Comparison of ENCODE assay signal across 13 mouse cellular contexts in the genomic region with DNA sequence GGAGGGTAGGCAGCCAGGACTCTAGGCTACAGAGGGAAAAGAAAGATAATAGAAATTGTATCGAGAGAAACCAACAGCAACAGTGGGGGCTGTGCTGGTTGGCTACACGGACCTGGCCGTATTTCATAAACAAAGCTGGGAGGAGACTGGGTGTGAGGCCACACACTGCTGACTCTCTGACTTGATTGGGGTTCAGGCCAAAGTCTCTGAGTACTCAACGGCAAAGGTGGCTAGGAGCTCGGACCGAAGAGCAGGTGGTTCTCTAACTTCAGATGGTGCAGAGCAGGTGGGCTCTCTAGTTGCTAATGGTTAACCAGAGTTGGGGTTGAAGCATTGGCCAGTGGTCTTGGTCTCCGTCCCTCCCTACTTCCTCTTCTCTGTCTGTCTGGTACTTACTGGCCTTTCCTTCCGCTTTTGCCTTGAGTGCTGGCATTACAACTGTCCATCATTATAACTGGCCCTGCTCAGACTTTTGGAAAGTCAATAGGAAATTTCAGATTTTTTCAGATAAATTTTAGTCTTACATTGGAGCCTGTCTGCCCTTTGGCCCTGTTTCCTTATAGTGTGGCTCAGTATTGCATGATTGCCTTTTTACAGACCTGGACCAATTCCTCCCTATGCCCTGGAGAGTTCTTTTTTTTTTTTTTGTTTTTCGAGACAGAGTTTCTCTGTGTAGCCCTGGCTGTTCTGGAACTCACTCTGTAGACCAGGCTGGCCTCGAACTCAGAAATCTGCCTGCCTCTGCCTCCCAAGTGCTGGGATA. TPM values are rescaled to one million over a fixed set of nuclear protein-coding genes. Genes with fewer than 3 reads are reported as not detected.
A peak's percentile ranks its signal among the peaks of the same experiment; 100 is the strongest.
DNase-seq lines count a peak whose midpoint lies in the region; ATAC-seq and TF ChIP-seq lines count a peak whose summit lies in the region.
"Had no signal": no experiment of that assay in that cellular context is flagged by ENCODE, and none has a peak within 500 bp of the region (broad histone marks: within the 10 kb centered on the region; RNA-seq: fewer than 3 reads in every experiment).

No protein-coding gene starts in this region.

- TF ChIP-seq POLR2A in kidney, adult 2 months (IDR thresholded peaks at IDR 0.05; ENCODE audit: low read depth, low read length) = no peak
- TF ChIP-seq POLR2A in bone marrow, adult 2 months (IDR thresholded peaks at IDR 0.05; ENCODE audit: borderline replicate concordance, control insufficient read depth, low read depth, low read length) = no peak

- H3K4me2 ChIP-seq in kidney, embryonic 15.5 days = no peak overlapping the region

- H3K9ac ChIP-seq in kidney, embryonic 15.5 days = no peak overlapping the region

- H3K9me3 ChIP-seq in kidney, embryonic 15.5 days (replicated peaks) = no peaks in the 10 kb centered on the region
- H3K9me3 ChIP-seq: embryonic facial prominence, embryonic 10.5 days had no signal

- no peaks in the 10 kb centered on the region for H3K27me3 ChIP-seq in kidney, adult 2 months (replicated peaks; ENCODE audit: control insufficient read depth, insufficient read depth, low read length)
- H3K27me3 ChIP-seq in kidney, embryonic 15.5 days = no peaks in the 10 kb centered on the region

- H3K36me3 ChIP-seq in kidney, adult 2 months (ENCODE audit: control insufficient read depth, insufficient read depth, low read length) = no peaks in the 10 kb centered on the region
- 0 out of 2 replicates have a peak, but pooled peaks cover 9% of the 10 kb centered on the region for H3K36me3 ChIP-seq in kidney, embryonic 15.5 days

- no peak for TF ChIP-seq CTCF in kidney, adult 2 months (conservative IDR thresholded peaks at IDR 0.05; ENCODE audit: insufficient read depth, insufficient read length, low read depth, low read length)
- TF ChIP-seq CTCF in bone marrow, adult 2 months (IDR thresholded peaks at IDR 0.05; ENCODE audit: control insufficient read depth, insufficient read depth, low read length) = no peak

- 0 out of 2 replicates have a peak, but pooled peaks cover 7% of the 10 kb centered on the region for H3K4me1 ChIP-seq in kidney, adult 2 months (ENCODE audit: control insufficient read depth, insufficient read depth, low read length)
- H3K4me1 ChIP-seq in kidney, embryonic 15.5 days = 0 out of 2 replicates have a peak, but pooled peaks cover 2% of the 10 kb centered on the region
- peaks cover 3% of the 10 kb centered on the region; the same call in 1 of the 2 replicates for H3K4me1 ChIP-seq in bone marrow, adult 2 months (ENCODE audit: control insufficient read depth, insufficient read depth, low read length)
- H3K4me1 ChIP-seq: embryonic facial prominence, embryonic 10.5 days had no signal

- DNase-seq in kidney, adult 2 months = peak; percentile 65
- peak; percentile 38 to 50 for DNase-seq in kidney, postnatal 36 days
- no peak for DNase-seq in layer of hippocampus, postnatal 14 days (ENCODE audit: low spot score in 2 of 2)
- DNase-seq in right cerebral cortex, postnatal 10 days (ENCODE audit: low spot score in 2 of 2) = no peak
- DNase-seq: B cell, adult 2 months; cerebellum, adult 8-10 months; heart, postnatal 4 days; lung, postnatal 4 days had no signal

- H3K27ac ChIP-seq in kidney, adult 2 months (ENCODE audit: insufficient read depth, low read depth, low read length) = no peak overlapping the region
- H3K27ac ChIP-seq in kidney, embryonic 15.5 days = no peak overlapping the region
- H3K27ac ChIP-seq in bone marrow, adult 2 months (ENCODE audit: control insufficient read depth, insufficient read depth, low read depth, low read length, poor library complexity) = peak overlapping the region; percentile 62
- H3K27ac ChIP-seq: embryonic facial prominence, embryonic 10.5 days had no signal

- H3K4me3 ChIP-seq in kidney, adult 2 months (ENCODE audit: insufficient read depth, low read depth, low read length) = no peak overlapping the region
- H3K4me3 ChIP-seq in kidney, embryonic 15.5 days (replicated peaks) = no peak overlapping the region
- H3K4me3 ChIP-seq in bone marrow, adult 2 months (replicated peaks; ENCODE audit: control insufficient read depth, low read depth, low read length) = no peak overlapping the region
- H3K4me3 ChIP-seq: embryonic facial prominence, embryonic 10.5 days had no signal

- WGBS in kidney, adult 2 months = 55% methylated on average over 10 of the region's 10 CpGs
- WGBS in kidney, embryonic 15.5 days = 85% methylated on average over 10 of the region's 10 CpGs
- 56% methylated on average over 10 of the region's 10 CpGs for WGBS in bone marrow, adult 2 months

- ATAC-seq in kidney, embryonic 15.5 days (replicated peaks; ENCODE audit: low FRiP score) = no peak
- peak; percentile 89 for ATAC-seq in megakaryocyte, adult 5-6 weeks (ENCODE audit: poor library complexity, severe bottlenecking)
- no peak for ATAC-seq in inflammation-experienced regulatory T-cells, adult 6 months

RNA-seq across cellular contexts. Expression of a gene that starts 7.4 kb away (rescaled TPM):
- polyA plus RNA-seq in kidney, adult 2 months (2012; rRNA removed) = 29.1 and 30.0 TPM in 2 replicates
- 36.0 and 38.2 TPM in 2 replicates for polyA plus RNA-seq in kidney, embryonic 15.5 days (2015; fragmentation: Nextera tagmentation; extraction: Ambion mirVana)
- polyA plus RNA-seq in bone marrow, adult 2 months (2011; ENCODE audit: insufficient read depth, insufficient read length, low replicate concordance, missing spikeins) = 11.1 and 14.5 TPM in 2 replicates
- total RNA-seq in megakaryocyte, adult 5-6 weeks (2015) = 11.1 and 16.8 TPM in 2 replicates
- total RNA-seq in megakaryocyte, adult 5-6 weeks (2017) = 12.9 and 15.6 TPM in 2 replicates
- 10 to 100 TPM; 27.3 to 31.4 TPM for total RNA-seq in layer of hippocampus, postnatal 14 days (2021)
- polyA plus RNA-seq in inflammation-experienced regulatory T-cells, adult 6 months (2017; shearing (Covaris generic)) = 10 to 100 TPM; 16.1 to 20.6 (median 19.2) TPM

RNA-seq across cellular contexts. Expression of a gene that starts 26.3 kb away (rescaled TPM):
- polyA plus RNA-seq in kidney, adult 2 months (2012; rRNA removed) = 108 and 120 TPM in 2 replicates
- polyA plus RNA-seq in kidney, embryonic 15.5 days (2015; fragmentation: Nextera tagmentation; extraction: Ambion mirVana) = 72.5 and 79.3 TPM in 2 replicates
- polyA plus RNA-seq in bone marrow, adult 2 months (2011; ENCODE audit: insufficient read depth, insufficient read length, low replicate concordance, missing spikeins) = 6.7 and 34.2 TPM in 2 replicates
- total RNA-seq in megakaryocyte, adult 5-6 weeks (2015) = 4.1 and 6.2 TPM in 2 replicates
- total RNA-seq in megakaryocyte, adult 5-6 weeks (2017) = 13.7 and 15.6 TPM in 2 replicates
- 1 to 10 TPM; 4.9 to 6.8 TPM for total RNA-seq in layer of hippocampus, postnatal 14 days (2021)
- polyA plus RNA-seq in inflammation-experienced regulatory T-cells, adult 6 months (2017; shearing (Covaris generic)) = 10 to 100 TPM; 13.3 to 16.0 (median 15.6) TPM

RNA-seq across cellular contexts. Expression of a gene that starts 41.2 kb away (rescaled TPM):
- 78.2 and 81.1 TPM in 2 replicates for polyA plus RNA-seq in kidney, adult 2 months (2012; rRNA removed)
- 65.4 and 67.7 TPM in 2 replicates for polyA plus RNA-seq in kidney, embryonic 15.5 days (2015; fragmentation: Nextera tagmentation; extraction: Ambion mirVana)
- 17.5 and 25.7 TPM in 2 replicates for polyA plus RNA-seq in bone marrow, adult 2 months (2011; ENCODE audit: insufficient read depth, insufficient read length, low replicate concordance, missing spikeins)
- 13.3 and 18.7 TPM in 2 replicates for total RNA-seq in megakaryocyte, adult 5-6 weeks (2015)
- 32.7 and 37.7 TPM in 2 replicates for total RNA-seq in megakaryocyte, adult 5-6 weeks (2017)
- total RNA-seq in layer of hippocampus, postnatal 14 days (2021) = 10 to 100 TPM; 24.7 to 25.7 TPM
- polyA plus RNA-seq in inflammation-experienced regulatory T-cells, adult 6 months (2017; shearing (Covaris generic)) = 10 to 100 TPM; 22.8 to 30.3 (median 28.2) TPM

Comparison
In these comparisons a context has a peak if more than half of its experiments do, and no peak if none do; other contexts are left out.
1. DNase-seq: peak in kidney, adult 2 months (single experiment) and kidney, postnatal 36 days (2 of 2); none in layer of hippocampus, postnatal 14 days (0 of 2) and right cerebral cortex, postnatal 10 days (0 of 2).